Mouse (Mus musculus) MEL (cell line): ENCODE results near the gene Rtbdn.

Experiments used
- CTCF ChIP-seq, 3 experiments: IDR thresholded peaks in 2 of 3; conservative IDR thresholded peaks in 1 of 3; 2 replicates each; pipeline ENCODE4 v1.5.1; 2011 to 2012; ENCODE audit warnings: low read length in 3 of 3, low read depth in 2 of 3, mild to moderate bottlenecking in 2 of 3, improper control_type of control experiment in 1 of 3, inconsistent platforms in 1 of 3, mixed read lengths in 1 of 3, moderate library complexity in 1 of 3; ENCODE audit not compliant: control insufficient read depth in 1 of 3, insufficient read depth in 1 of 3, poor library complexity in 1 of 3, severe bottlenecking in 1 of 3
- ELF1 ChIP-seq: IDR thresholded peaks from 2 replicates; pipeline ENCODE4 v1.6.1; 2014; ENCODE audit warnings: low read depth, mild to moderate bottlenecking, inconsistent platforms, low read length, improper control_type of control experiment, moderate library complexity
- ETS1 ChIP-seq: IDR thresholded peaks from 2 replicates; pipeline ENCODE4 v1.6.1; 2012; ENCODE audit warnings: low read depth, mild to moderate bottlenecking, inconsistent platforms, low read length, improper control_type of control experiment, moderate library complexity
- GABPA ChIP-seq: IDR thresholded peaks from 2 replicates; pipeline ENCODE4 v1.6.1; 2012; ENCODE audit warnings: low read depth, mild to moderate bottlenecking, inconsistent platforms, low read length, improper control_type of control experiment, moderate library complexity
- MAX ChIP-seq: IDR thresholded peaks from 2 replicates; pipeline ENCODE4 v1.6.1; 2011; ENCODE audit warnings: low read length, improper control_type of control experiment
- MEF2A ChIP-seq: IDR thresholded peaks from 2 replicates; pipeline ENCODE4 v1.6.1; 2014; ENCODE audit warnings: low read depth, mild to moderate bottlenecking, inconsistent platforms, low read length, improper control_type of control experiment; ENCODE audit not compliant: poor library complexity, insufficient replicate concordance, severe bottlenecking; ENCODE audit errors: extremely low read depth
- ZC3H11A ChIP-seq: IDR thresholded peaks from 2 replicates; pipeline ENCODE4 v1.6.1; 2012; ENCODE audit warnings: low read depth, mild to moderate bottlenecking, inconsistent platforms, low read length, improper control_type of control experiment

- TF ChIP-seq ETS1: no peak
- TF ChIP-seq CTCF (IDR thresholded peaks at IDR 0.05 in 2 of 3, conservative IDR thresholded peaks at IDR 0.05 in 1 of 3; ENCODE audit: control insufficient read depth in 1 of 3, insufficient read depth in 1 of 3, low read depth in 2 of 3, low read length in 3 of 3, poor library complexity in 1 of 3, severe bottlenecking in 1 of 3): no peak
- TF ChIP-seq ELF1: no peak
- no peak for TF ChIP-seq MEF2A
- TF ChIP-seq ZC3H11A: no peak
- TF ChIP-seq GABPA: no peak
- no peak for TF ChIP-seq MAX
Observed at GRCm38 (mm10) chr8:84921596-84921995, 25.2 kb upstream of the Rtbdn start.
